Mouse (Mus musculus) brain, adult 2 months (tissue): ENCODE data around the gene Ppp1r27.
"Not testable (repeated sequence)": the region's sequence is repeated elsewhere in the genome, so short reads cannot be mapped to it uniquely, and the experiment has no call there.

Source experiments
- DNase-seq: peaks from one replicate; pipeline ENCODE4 v3.0.0; 2011; ENCODE audit warnings: low read depth, low spot score

Ppp1r27 gene

GRCm38 (mm10) chr11:120550810-120551440 is at the start of gene Ppp1r27:
Gene Ppp1r27 (minus strand): TSS chr11:120551132.
- DNase-seq: no peak

- DNase-seq: no peak
Measured at GRCm38 (mm10) chr11:120600716-120601115, 49.8 kb upstream of the Ppp1r27 start.

- DNase-seq: no peak
Measured at GRCm38 (mm10) chr11:120598990-120599549, 48.1 kb upstream of the Ppp1r27 start.

- DNase-seq: peak; percentile 98
Measured at GRCm38 (mm10) chr11:120598283-120598989, 47.5 kb upstream of the Ppp1r27 start, which contains the start of the genes Alyref and Anapc11. Gene Alyref (minus strand): TSS chr11:120598365. Gene Anapc11 (plus strand): TSS chr11:120598421.

GRCm38 (mm10) chr11:120597240-120598235 is 46.6 kb upstream of the Ppp1r27 start:
- no peak for DNase-seq

GRCm38 (mm10) chr11:120588531-120588930 is 37.6 kb upstream of the Ppp1r27 start:
- DNase-seq: no peak

- no peak for DNase-seq
Measured at GRCm38 (mm10) chr11:120583937-120584336, 33.0 kb upstream of the Ppp1r27 start.

GRCm38 (mm10) chr11:120582982-120583293 is 32.0 kb upstream of the Ppp1r27 start:
- not testable (repeated sequence) for DNase-seq

GRCm38 (mm10) chr11:120582268-120582981 is 31.5 kb upstream of the Ppp1r27 start:
- no peak for DNase-seq

GRCm38 (mm10) chr11:120581490-120582267 is 30.7 kb upstream of the Ppp1r27 start, which contains the start of gene Arhgdia:
Gene Arhgdia (minus strand): TSS chr11:120581624.
- peak; percentile 94 for DNase-seq

- DNase-seq: peak; percentile 48
Measured at GRCm38 (mm10) chr11:120580871-120581331, 30.0 kb upstream of the Ppp1r27 start.

GRCm38 (mm10) chr11:120580190-120580589 is 29.3 kb upstream of the Ppp1r27 start:
- DNase-seq: no peak

GRCm38 (mm10) chr11:120579316-120580107 is 28.6 kb upstream of the Ppp1r27 start:
- peak; percentile 74 for DNase-seq

GRCm38 (mm10) chr11:120578694-120579243 is 27.8 kb upstream of the Ppp1r27 start:
- DNase-seq: no peak

- DNase-seq: no peak
Measured at GRCm38 (mm10) chr11:120578024-120578693, 27.2 kb upstream of the Ppp1r27 start.

- peak; percentile 57 for DNase-seq
Measured at GRCm38 (mm10) chr11:120577211-120578023, 26.5 kb upstream of the Ppp1r27 start.

- DNase-seq: no peak
Measured at GRCm38 (mm10) chr11:120576365-120576981, 25.5 kb upstream of the Ppp1r27 start.
